Mouse (Mus musculus) MEL (cell line): ENCODE measurements at regions not wholly inside any gene's neighbourhood (a gene's known extent, or its start where the extent isn't known, plus 50 kb on each side); places are given as distances from the start of the nearest gene placed in this dataset.

Experiments
- DNase-seq: peaks from one replicate; pipeline ENCODE4 v3.0.0; 2011; ENCODE audit warnings: low read depth, low spot score
- H3K27ac ChIP-seq: 2 replicates; pipeline ENCODE4 v1.5.1; 2012; ENCODE audit warnings: low read depth, mild to moderate bottlenecking, control low read depth, low read length, moderate library complexity; ENCODE audit not compliant: control insufficient read depth
- H3K27me3 ChIP-seq, 2 experiments: fragments of 150-350 bp in 1 of 2; sonication (generic) in 1 of 2; 2 replicates each; pipeline ENCODE4 v1.6.1; 2012; ENCODE audit warnings: low read length in 2 of 2, mild to moderate bottlenecking in 2 of 2, improper control_type of control experiment in 1 of 2, moderate library complexity in 1 of 2; ENCODE audit not compliant: insufficient read depth in 2 of 2, control insufficient read depth in 1 of 2
- H3K36me3 ChIP-seq, 2 experiments: 2 replicates each; pipeline ENCODE4 v1.6.1; 2012 to 2014; ENCODE audit warnings: low read length in 2 of 2, improper control_type of control experiment in 1 of 2, inconsistent platforms in 1 of 2, mild to moderate bottlenecking in 1 of 2; ENCODE audit not compliant: insufficient read depth in 2 of 2, control insufficient read depth in 1 of 2
- H3K4me1 ChIP-seq, 2 experiments: fragments of 150-350 bp in 1 of 2; sonication (generic) in 1 of 2; 2 replicates each; pipeline ENCODE4 v1.6.1; 2012; ENCODE audit warnings: low read length in 2 of 2, improper control_type of control experiment in 1 of 2, mild to moderate bottlenecking in 1 of 2; ENCODE audit not compliant: insufficient read depth in 2 of 2, control insufficient read depth in 1 of 2
- H3K4me3 ChIP-seq, 2 experiments: fragments of 150-350 bp in 1 of 2; sonication (generic) in 1 of 2; 2 replicates each; pipeline ENCODE4 v1.5.1; 2012; ENCODE audit warnings: low read depth in 2 of 2, low read length in 2 of 2, mild to moderate bottlenecking in 2 of 2, moderate library complexity in 2 of 2, control low read depth in 1 of 2, improper control_type of control experiment in 1 of 2; ENCODE audit not compliant: control insufficient read depth in 1 of 2, insufficient read depth in 1 of 2
- H3K79me2 ChIP-seq: 2 replicates; pipeline ENCODE4 v1.6.1; 2012; ENCODE audit warnings: mild to moderate bottlenecking, low read length, moderate library complexity; ENCODE audit not compliant: control insufficient read depth, poor library complexity, insufficient read depth
- H3K9ac ChIP-seq: 2 replicates; pipeline ENCODE4 v1.6.1; 2012; ENCODE audit warnings: low read depth, mild to moderate bottlenecking, control low read depth, low read length, moderate library complexity; ENCODE audit not compliant: control insufficient read depth, poor library complexity, severe bottlenecking
- H3K9me3 ChIP-seq: fragments of 150-350 bp; sonication (generic); replicated peaks from 2 replicates; pipeline ENCODE4 v1.6.1; 2012; ENCODE audit warnings: mild to moderate bottlenecking, low read length, improper control_type of control experiment, moderate library complexity; ENCODE audit not compliant: insufficient read depth
- BHLHE40 ChIP-seq: IDR thresholded peaks from 2 replicates; pipeline ENCODE4 v1.6.1; 2012; ENCODE audit warnings: low read depth, mild to moderate bottlenecking, inconsistent platforms, low read length, improper control_type of control experiment, borderline replicate concordance
- CHD1 ChIP-seq: IDR thresholded peaks from 2 replicates; pipeline ENCODE4 v1.6.1; 2012; ENCODE audit warnings: low read depth, mild to moderate bottlenecking, inconsistent platforms, low read length, improper control_type of control experiment
- CHD2 ChIP-seq: IDR thresholded peaks from 2 replicates; pipeline ENCODE4 v1.6.1; 2011; ENCODE audit warnings: low read length, improper control_type of control experiment
- CTCF ChIP-seq, 3 experiments: IDR thresholded peaks in 2 of 3; conservative IDR thresholded peaks in 1 of 3; 2 replicates each; pipeline ENCODE4 v1.5.1; 2011 to 2012; ENCODE audit warnings: low read length in 3 of 3, low read depth in 2 of 3, mild to moderate bottlenecking in 2 of 3, improper control_type of control experiment in 1 of 3, inconsistent platforms in 1 of 3, mixed read lengths in 1 of 3, moderate library complexity in 1 of 3; ENCODE audit not compliant: control insufficient read depth in 1 of 3, insufficient read depth in 1 of 3, poor library complexity in 1 of 3, severe bottlenecking in 1 of 3
- E2F4 ChIP-seq: IDR thresholded peaks from 2 replicates; pipeline ENCODE4 v1.6.1; 2011; ENCODE audit warnings: low read depth, low read length, improper control_type of control experiment, borderline replicate concordance
- ELF1 ChIP-seq: IDR thresholded peaks from 2 replicates; pipeline ENCODE4 v1.6.1; 2014; ENCODE audit warnings: low read depth, mild to moderate bottlenecking, inconsistent platforms, low read length, improper control_type of control experiment, moderate library complexity
- GABPA ChIP-seq: IDR thresholded peaks from 2 replicates; pipeline ENCODE4 v1.6.1; 2012; ENCODE audit warnings: low read depth, mild to moderate bottlenecking, inconsistent platforms, low read length, improper control_type of control experiment, moderate library complexity
- GATA1 ChIP-seq: IDR thresholded peaks from 2 replicates; pipeline ENCODE4 v1.6.1; 2011; ENCODE audit warnings: low read depth, low read length, improper control_type of control experiment
- HCFC1 ChIP-seq: IDR thresholded peaks from 2 replicates; pipeline ENCODE4 v1.6.1; 2012; ENCODE audit warnings: low read depth, mild to moderate bottlenecking, inconsistent platforms, low read length, improper control_type of control experiment, moderate library complexity
- JUND ChIP-seq: IDR thresholded peaks from 2 replicates; pipeline ENCODE4 v1.6.1; 2011; ENCODE audit warnings: low read depth, mild to moderate bottlenecking, improper control_type of control experiment, low read length
- KAT2A ChIP-seq: conservative IDR thresholded peaks from 2 replicates; pipeline ENCODE4 v1.6.1; 2012; ENCODE audit warnings: low read depth, low read length, improper control_type of control experiment, inconsistent platforms
- MAX ChIP-seq: IDR thresholded peaks from 2 replicates; pipeline ENCODE4 v1.6.1; 2011; ENCODE audit warnings: low read length, improper control_type of control experiment
- MAZ ChIP-seq: IDR thresholded peaks from 2 replicates; pipeline ENCODE4 v1.6.1; 2012; ENCODE audit warnings: low read depth, mild to moderate bottlenecking, inconsistent platforms, low read length, improper control_type of control experiment
- NELFE ChIP-seq: IDR thresholded peaks from 2 replicates; pipeline ENCODE4 v1.6.1; 2011; ENCODE audit warnings: low read depth, low read length, improper control_type of control experiment
- POLR2A ChIP-seq, 2 experiments: IDR thresholded peaks; 2 replicates each; pipeline ENCODE4 v1.6.1; 2011 to 2012; ENCODE audit warnings: low read length in 2 of 2, mild to moderate bottlenecking in 2 of 2, control low read depth in 1 of 2, improper control_type of control experiment in 1 of 2, low read depth in 1 of 2, moderate library complexity in 1 of 2; ENCODE audit not compliant: control insufficient read depth in 1 of 2, insufficient read depth in 1 of 2, poor library complexity in 1 of 2
- POLR2AphosphoS2 ChIP-seq: IDR thresholded peaks from 2 replicates; pipeline ENCODE4 v1.6.1; 2011; ENCODE audit warnings: low read length, improper control_type of control experiment
- POLR2AphosphoS5 ChIP-seq: IDR thresholded peaks from 2 replicates; pipeline ENCODE4 v1.6.1; 2012; ENCODE audit warnings: low read depth, borderline replicate concordance, mild to moderate bottlenecking, inconsistent platforms, low read length, moderate library complexity, mixed read lengths
- RCOR1 ChIP-seq: IDR thresholded peaks from 2 replicates; pipeline ENCODE4 v1.6.1; 2012; ENCODE audit warnings: low read depth, mild to moderate bottlenecking, inconsistent platforms, low read length, improper control_type of control experiment
- SIN3A ChIP-seq: IDR thresholded peaks from 2 replicates; pipeline ENCODE4 v1.6.1; 2012; ENCODE audit warnings: low read length, improper control_type of control experiment, inconsistent platforms
- SMC3 ChIP-seq: IDR thresholded peaks from 2 replicates; pipeline ENCODE4 v1.6.1; 2011; ENCODE audit warnings: low read depth, low read length, improper control_type of control experiment
- TAL1 ChIP-seq: IDR thresholded peaks from 2 replicates; pipeline ENCODE4 v1.6.1; 2012; ENCODE audit warnings: mild to moderate bottlenecking, inconsistent platforms, low read length, moderate library complexity, mixed read lengths
- TCF12 ChIP-seq: IDR thresholded peaks from 2 replicates; pipeline ENCODE4 v1.6.1; 2014; ENCODE audit warnings: low read depth, mild to moderate bottlenecking, inconsistent platforms, low read length, improper control_type of control experiment, moderate library complexity
- UBTF ChIP-seq: IDR thresholded peaks from 2 replicates; pipeline ENCODE4 v1.6.1; 2012; ENCODE audit warnings: low read depth, mild to moderate bottlenecking, inconsistent platforms, low read length, improper control_type of control experiment, moderate library complexity, borderline replicate concordance; ENCODE audit not compliant: insufficient read depth
- USF2 ChIP-seq, 2 experiments: IDR thresholded peaks; 2 replicates each; pipeline ENCODE4 v1.6.1; 2011 to 2012; ENCODE audit warnings: improper control_type of control experiment in 2 of 2, low read length in 2 of 2, borderline replicate concordance in 1 of 2, inconsistent platforms in 1 of 2, low read depth in 1 of 2, mild to moderate bottlenecking in 1 of 2; ENCODE audit not compliant: insufficient read depth in 1 of 2
- ZC3H11A ChIP-seq: IDR thresholded peaks from 2 replicates; pipeline ENCODE4 v1.6.1; 2012; ENCODE audit warnings: low read depth, mild to moderate bottlenecking, inconsistent platforms, low read length, improper control_type of control experiment
- ZKSCAN1 ChIP-seq: IDR thresholded peaks from 2 replicates; pipeline ENCODE4 v1.6.1; 2012; ENCODE audit warnings: low read depth, mild to moderate bottlenecking, inconsistent platforms, low read length, improper control_type of control experiment, moderate library complexity

GRCm38 (mm10) chr7:61615156-61615555 is 731.2 kb upstream of the Ndn start:
- H3K4me3 ChIP-seq: no peak overlapping the region
- TF ChIP-seq ELF1: no peak
- no peak for TF ChIP-seq TAL1
- no peak for TF ChIP-seq BHLHE40
- no peaks in the 10 kb centered on the region for H3K36me3 ChIP-seq
- H3K9ac ChIP-seq: no peak overlapping the region
- no peaks in the 10 kb centered on the region for H3K27me3 ChIP-seq
- H3K27ac ChIP-seq: no peak overlapping the region
- H3K79me2 ChIP-seq: no peaks in the 10 kb centered on the region
- H3K9me3 ChIP-seq: no peaks in the 10 kb centered on the region
- no peak for DNase-seq
- no peaks in the 10 kb centered on the region for H3K4me1 ChIP-seq

- Histone ChIP-seq H3K4me1 (no peaks in the 10 kb centered on the region), H3K36me3 (no peaks in the 10 kb centered on the region), H3K79me2 (no peaks in the 10 kb centered on the region), H3K9ac (no peak overlapping the region), H3K4me3 (no peak overlapping the region), H3K27ac (no peak overlapping the region), H3K27me3 (no peaks in the 10 kb centered on the region), H3K9me3 (no peaks in the 10 kb centered on the region)
- TF ChIP-seq CHD1 (no peak), MAZ (no peak), ELF1 (no peak), KAT2A (no peak), ZKSCAN1 (no peak), SIN3A (no peak), ZC3H11A (no peak), USF2 (IDR thresholded peaks at IDR 0.05; ENCODE audit: borderline replicate concordance in 1 of 2, insufficient read depth in 1 of 2, low read depth in 1 of 2, low read length in 2 of 2) (no peak), GATA1 (no peak), CTCF (IDR thresholded peaks at IDR 0.05 in 2 of 3, conservative IDR thresholded peaks at IDR 0.05 in 1 of 3; ENCODE audit: control insufficient read depth in 1 of 3, insufficient read depth in 1 of 3, low read depth in 2 of 3, low read length in 3 of 3, poor library complexity in 1 of 3, severe bottlenecking in 1 of 3) (no peak), RCOR1 (no peak), POLR2AphosphoS2 (no peak), CHD2 (no peak)
- DNase-seq: no peak
Observed at GRCm38 (mm10) chr7:61644893-61645545, 701.4 kb upstream of the Ndn start.

GRCm38 (mm10) chr7:61658086-61658485 is 688.3 kb upstream of the Ndn start:
- H3K4me1 ChIP-seq: no peaks in the 10 kb centered on the region
- no peak for TF ChIP-seq MAZ
- TF ChIP-seq UBTF: no peak
- TF ChIP-seq KAT2A: no peak
- TF ChIP-seq GABPA: no peak
- TF ChIP-seq NELFE: no peak
- no peak for TF ChIP-seq JUND
- TF ChIP-seq HCFC1: no peak
- no peak for TF ChIP-seq TAL1
- TF ChIP-seq USF2 (IDR thresholded peaks at IDR 0.05; ENCODE audit: borderline replicate concordance in 1 of 2, insufficient read depth in 1 of 2, low read depth in 1 of 2, low read length in 2 of 2): no peak
- no peak for TF ChIP-seq POLR2AphosphoS5
- TF ChIP-seq ELF1: no peak
- TF ChIP-seq MAX: no peak
- TF ChIP-seq E2F4: no peak
- TF ChIP-seq ZKSCAN1: no peak
- TF ChIP-seq POLR2A (IDR thresholded peaks at IDR 0.05; ENCODE audit: control insufficient read depth in 1 of 2, insufficient read depth in 1 of 2, low read depth in 1 of 2, low read length in 2 of 2, poor library complexity in 1 of 2): no peak
- no peak for TF ChIP-seq POLR2AphosphoS2
- no peak for TF ChIP-seq SMC3
- TF ChIP-seq TCF12: no peak
- H3K79me2 ChIP-seq: no peaks in the 10 kb centered on the region
- H3K9ac ChIP-seq: no peak overlapping the region
- H3K4me3 ChIP-seq: no peak overlapping the region
- no peak for DNase-seq
- H3K27me3 ChIP-seq: no peaks in the 10 kb centered on the region
- H3K9me3 ChIP-seq: no peaks in the 10 kb centered on the region
- H3K36me3 ChIP-seq: no peaks in the 10 kb centered on the region
- H3K27ac ChIP-seq: no peak overlapping the region
